Mouse (Mus musculus) ES-E14 (cell line): ENCODE data around the gene Mrpl57.

Experiments
- CHD2 ChIP-seq: IDR thresholded peaks from 2 replicates; pipeline ENCODE4 v1.6.1; 2014; ENCODE audit warnings: mild to moderate bottlenecking, low read depth, low read length, inconsistent platforms
- HCFC1 ChIP-seq: IDR thresholded peaks from 2 replicates; pipeline ENCODE4 v1.6.1; 2012; ENCODE audit warnings: low read length, inconsistent platforms, borderline replicate concordance; ENCODE audit not compliant: insufficient read depth
- MAFK ChIP-seq: IDR thresholded peaks from 2 replicates; pipeline ENCODE4 v1.6.1; 2014; ENCODE audit warnings: mild to moderate bottlenecking, low read depth, low read length, inconsistent platforms; ENCODE audit not compliant: insufficient read depth
- ZNF384 ChIP-seq: IDR thresholded peaks from 2 replicates; pipeline ENCODE4 v1.6.1; 2012; ENCODE audit warnings: low read depth, low read length, inconsistent platforms

- TF ChIP-seq CHD2 (no peak), ZNF384 (no peak), MAFK (no peak), HCFC1 (no peak)
These were observed 1.2 kb downstream of the Mrpl57 start for GRCm38 (mm10) chr14:57827284-57827683.
